Mouse (Mus musculus): ENCODE measurements at regions not wholly inside any gene's neighbourhood (a gene's known extent, or its start where the extent isn't known, plus 50 kb on each side); places are given as distances from the start of the nearest gene placed in this dataset.
"Not testable (repeated sequence)": the region's sequence is repeated elsewhere in the genome, so short reads cannot be mapped to it uniquely, and the experiment has no call there.

GRCm38 (mm10) chr1:95397188-95397587 is 83.8 kb downstream of the Fam174a start:
- no peak for DNase-seq

GRCm38 (mm10) chr1:95399764-95400163 is 86.3 kb downstream of the Fam174a start:
- no peak for DNase-seq

GRCm38 (mm10) chr1:95422253-95422652 is 108.8 kb downstream of the Fam174a start:
- DNase-seq, result no peak

- no peak for DNase-seq
Measured at GRCm38 (mm10) chr1:95425420-95425819, 112.0 kb downstream of the Fam174a start.

GRCm38 (mm10) chr1:95437155-95437554 is 123.7 kb downstream of the Fam174a start:
- no peak for DNase-seq

- DNase-seq, result no peak
Measured at GRCm38 (mm10) chr1:95445541-95445940, 132.1 kb downstream of the Fam174a start.

- no peak for DNase-seq
Measured at GRCm38 (mm10) chr1:95448962-95449558, 135.6 kb downstream of the Fam174a start.

GRCm38 (mm10) chr1:95450920-95451332 is 137.5 kb downstream of the Fam174a start:
- DNase-seq, result no peak

- DNase-seq, result peak; percentile 78
Measured at GRCm38 (mm10) chr1:95451755-95452154, 138.3 kb downstream of the Fam174a start.

- no peak for DNase-seq
Measured at GRCm38 (mm10) chr1:95454246-95454645, 140.8 kb downstream of the Fam174a start.

- DNase-seq, result no peak
Measured at GRCm38 (mm10) chr1:95459355-95459754, 145.9 kb downstream of the Fam174a start.

- DNase-seq, result no peak
Measured at GRCm38 (mm10) chr1:95468095-95468494, 154.7 kb downstream of the Fam174a start.

- DNase-seq, result no peak
Measured at GRCm38 (mm10) chr1:95468772-95469171, 155.3 kb downstream of the Fam174a start.

- no peak for DNase-seq
Measured at GRCm38 (mm10) chr1:95470491-95470890, 157.1 kb downstream of the Fam174a start.

- DNase-seq, result no peak
Measured at GRCm38 (mm10) chr1:95493004-95493403, 174.4 kb downstream of the St8sia4 start.

- DNase-seq, result not testable (repeated sequence)
Measured at GRCm38 (mm10) chr1:95500671-95501070, 166.7 kb downstream of the St8sia4 start.

- no peak for DNase-seq
Measured at GRCm38 (mm10) chr1:95508718-95509117, 158.7 kb downstream of the St8sia4 start.

GRCm38 (mm10) chr1:95528726-95529125 is 138.6 kb downstream of the St8sia4 start:
- DNase-seq, result no peak

- no peak for DNase-seq
Measured at GRCm38 (mm10) chr1:95531017-95531416, 136.4 kb downstream of the St8sia4 start.
